Mouse (Mus musculus) CH12.LX (cell line): ENCODE results near the gene Cacnb3. TPM values are rescaled to one million over a fixed set of nuclear protein-coding genes. Genes with fewer than 3 reads are reported as not detected.
A peak's percentile ranks its signal among the peaks of the same experiment; 100 is the strongest.

Experiments used
- DNase-seq: peaks from one replicate; pipeline ENCODE4 v3.0.0-alpha.2; 2013; ENCODE audit errors: extremely low read depth
- H3K27ac ChIP-seq: 2 replicates; pipeline ENCODE4 v1.5.1; 2012; ENCODE audit warnings: low read depth, mild to moderate bottlenecking, control low read depth, moderate library complexity; ENCODE audit not compliant: insufficient read depth
- H3K27me3 ChIP-seq: replicated peaks from 2 replicates; pipeline ENCODE3; 2012; ENCODE audit warnings: inconsistent platforms
- H3K36me3 ChIP-seq, 2 experiments: replicated peaks in 1 of 2; 2 replicates each; pipeline versions ENCODE3 to v1.6.1; 2012; ENCODE audit warnings: inconsistent platforms in 1 of 2, low read length in 1 of 2, mild to moderate bottlenecking in 1 of 2, mixed read lengths in 1 of 2, moderate library complexity in 1 of 2; ENCODE audit not compliant: control insufficient read depth in 1 of 2, insufficient read depth in 1 of 2
- H3K4me1 ChIP-seq, 2 experiments: 2 replicates each; pipeline ENCODE4 v1.6.1; 2012; ENCODE audit warnings: inconsistent platforms in 1 of 2, moderate library complexity in 1 of 2; ENCODE audit not compliant: insufficient read depth in 2 of 2, control insufficient read depth in 1 of 2
- H3K4me2 ChIP-seq: 2 replicates; pipeline ENCODE4 v1.6.1; 2012; ENCODE audit warnings: low read depth, mild to moderate bottlenecking, control low read depth; ENCODE audit not compliant: poor library complexity, insufficient read depth, severe bottlenecking
- H3K4me3 ChIP-seq, 3 experiments: fragments of 150-350 bp in 1 of 3; sonication (generic) in 1 of 3; replicated peaks in 1 of 3; 2 replicates each; pipeline versions ENCODE3 to v1.5.1; 2011 to 2012; ENCODE audit warnings: low read depth in 2 of 3, low read length in 2 of 3, mild to moderate bottlenecking in 2 of 3, moderate library complexity in 2 of 3, control low read depth in 1 of 3, improper control_type of control experiment in 1 of 3, inconsistent platforms in 1 of 3, mixed read lengths in 1 of 3; ENCODE audit not compliant: poor library complexity in 1 of 3
- H3K79me2 ChIP-seq: replicated peaks from 2 replicates; pipeline ENCODE4 v1.6.1; 2012; ENCODE audit warnings: mild to moderate bottlenecking, moderate library complexity; ENCODE audit not compliant: control insufficient read depth, poor library complexity, insufficient read depth, severe bottlenecking; ENCODE audit errors: extremely low read depth
- H3K9ac ChIP-seq: 2 replicates; pipeline ENCODE4 v1.6.1; 2012; ENCODE audit warnings: low read depth, mild to moderate bottlenecking, control low read depth, moderate library complexity; ENCODE audit not compliant: insufficient read depth
- H3K9me3 ChIP-seq: replicated peaks from 2 replicates; pipeline ENCODE3; 2012; ENCODE audit warnings: low read length, inconsistent platforms, mixed read lengths
- CHD1 ChIP-seq: IDR thresholded peaks from 2 replicates; pipeline ENCODE4 v1.6.1; 2012; ENCODE audit warnings: low read depth, low read length, improper control_type of control experiment, inconsistent platforms
- CHD2 ChIP-seq: IDR thresholded peaks from 2 replicates; pipeline ENCODE4 v1.6.1; 2011; ENCODE audit warnings: low read length, improper control_type of control experiment
- CTCF ChIP-seq, 2 experiments: IDR thresholded peaks in 1 of 2; conservative IDR thresholded peaks in 1 of 2; 2 replicates each; pipeline ENCODE4 v1.5.1; 2011 to 2012; ENCODE audit warnings: low read depth in 2 of 2, low read length in 2 of 2, improper control_type of control experiment in 1 of 2, inconsistent platforms in 1 of 2, mild to moderate bottlenecking in 1 of 2, moderate library complexity in 1 of 2
- E2F4 ChIP-seq: IDR thresholded peaks from 2 replicates; pipeline ENCODE4 v1.6.1; 2011; ENCODE audit warnings: low read depth, low read length, improper control_type of control experiment; ENCODE audit not compliant: insufficient replicate concordance
- ELF1 ChIP-seq: IDR thresholded peaks from 2 replicates; pipeline ENCODE4 v1.6.1; 2014; ENCODE audit warnings: low read depth, mild to moderate bottlenecking, inconsistent platforms, low read length, improper control_type of control experiment
- EP300 ChIP-seq: IDR thresholded peaks from 2 replicates; pipeline ENCODE4 v1.6.1; 2011; ENCODE audit warnings: low read length, improper control_type of control experiment
- ETS1 ChIP-seq: conservative IDR thresholded peaks from 2 replicates; pipeline ENCODE4 v1.6.1; 2012; ENCODE audit warnings: low read depth, mild to moderate bottlenecking, inconsistent platforms, low read length, improper control_type of control experiment, moderate library complexity
- GABPA ChIP-seq: IDR thresholded peaks from 2 replicates; pipeline ENCODE4 v1.6.1; 2012; ENCODE audit warnings: low read depth, low read length, improper control_type of control experiment, inconsistent platforms; ENCODE audit not compliant: insufficient replicate concordance
- IRF4 ChIP-seq: IDR thresholded peaks from 2 replicates; pipeline ENCODE4 v1.6.1; 2014; ENCODE audit warnings: low read depth, mild to moderate bottlenecking, inconsistent platforms, low read length, improper control_type of control experiment
- JUN ChIP-seq: IDR thresholded peaks from 2 replicates; pipeline ENCODE4 v1.6.1; 2011; ENCODE audit warnings: low read depth, mild to moderate bottlenecking, low read length, improper control_type of control experiment, moderate library complexity; ENCODE audit not compliant: insufficient read depth
- JUND ChIP-seq: conservative IDR thresholded peaks from 2 replicates; pipeline ENCODE4 v1.6.1; 2011; ENCODE audit warnings: low read depth, low read length, improper control_type of control experiment
- KAT2A ChIP-seq: IDR thresholded peaks from 2 replicates; pipeline ENCODE4 v1.6.1; 2012; ENCODE audit warnings: low read length, improper control_type of control experiment, inconsistent platforms; ENCODE audit not compliant: insufficient replicate concordance
- MAZ ChIP-seq: IDR thresholded peaks from 2 replicates; pipeline ENCODE4 v1.6.1; 2012; ENCODE audit warnings: low read depth, mild to moderate bottlenecking, inconsistent platforms, low read length, improper control_type of control experiment, moderate library complexity
- MEF2A ChIP-seq: IDR thresholded peaks from 2 replicates; pipeline ENCODE4 v1.6.1; 2014; ENCODE audit warnings: low read depth, mild to moderate bottlenecking, inconsistent platforms, low read length, improper control_type of control experiment, borderline replicate concordance
- MXI1 ChIP-seq: IDR thresholded peaks from 2 replicates; pipeline ENCODE4 v1.6.1; 2011; ENCODE audit warnings: mild to moderate bottlenecking, low read depth, low read length, improper control_type of control experiment
- MYC ChIP-seq: IDR thresholded peaks from 2 replicates; pipeline ENCODE4 v1.6.1; 2011; ENCODE audit warnings: low read depth, mild to moderate bottlenecking, improper control_type of control experiment, low read length
- NELFE ChIP-seq: IDR thresholded peaks from 2 replicates; pipeline ENCODE4 v1.6.1; 2011; ENCODE audit warnings: low read depth, low read length, improper control_type of control experiment
- NRF1 ChIP-seq: IDR thresholded peaks from 2 replicates; pipeline ENCODE4 v1.6.1; 2014; ENCODE audit warnings: low read depth, mild to moderate bottlenecking, inconsistent platforms, low read length, improper control_type of control experiment, moderate library complexity
- PAX5 ChIP-seq: IDR thresholded peaks from 2 replicates; pipeline ENCODE4 v1.6.1; 2012; ENCODE audit warnings: low read length, inconsistent platforms, mixed read lengths
- POLR2A ChIP-seq: IDR thresholded peaks from 2 replicates; pipeline ENCODE4 v1.6.1; 2011; ENCODE audit warnings: low read depth, mild to moderate bottlenecking, improper control_type of control experiment, low read length
- POLR2AphosphoS2 ChIP-seq: IDR thresholded peaks from 2 replicates; pipeline ENCODE4 v1.6.1; 2011; ENCODE audit warnings: low read depth, low read length, improper control_type of control experiment
- RAD21 ChIP-seq: IDR thresholded peaks from 2 replicates; pipeline ENCODE4 v1.6.1; 2011; ENCODE audit warnings: low read depth, mild to moderate bottlenecking, low read length, improper control_type of control experiment, moderate library complexity
- SIN3A ChIP-seq: IDR thresholded peaks from 2 replicates; pipeline ENCODE4 v1.6.1; 2012; ENCODE audit warnings: low read length, improper control_type of control experiment, inconsistent platforms
- SMC3 ChIP-seq: IDR thresholded peaks from 2 replicates; pipeline ENCODE4 v1.6.1; 2011; ENCODE audit warnings: low read depth, low read length, improper control_type of control experiment
- TBP ChIP-seq: conservative IDR thresholded peaks from 2 replicates; pipeline ENCODE4 v1.6.1; 2011; ENCODE audit warnings: low read depth, low read length, improper control_type of control experiment
- UBTF ChIP-seq: IDR thresholded peaks from 2 replicates; pipeline ENCODE4 v1.6.1; 2012; ENCODE audit warnings: low read depth, mild to moderate bottlenecking, inconsistent platforms, low read length, improper control_type of control experiment, moderate library complexity
- USF2 ChIP-seq: conservative IDR thresholded peaks from 2 replicates; pipeline ENCODE4 v1.6.1; 2011; ENCODE audit warnings: low read depth, low read length, improper control_type of control experiment
- ZC3H11A ChIP-seq: IDR thresholded peaks from 2 replicates; pipeline ENCODE4 v1.6.1; 2012; ENCODE audit warnings: low read depth, mild to moderate bottlenecking, inconsistent platforms, low read length, improper control_type of control experiment
- ZKSCAN1 ChIP-seq: IDR thresholded peaks from 2 replicates; pipeline ENCODE4 v1.6.1; 2012; ENCODE audit warnings: low read depth, inconsistent platforms, low read length, improper control_type of control experiment, borderline replicate concordance
- ZMIZ1 ChIP-seq: IDR thresholded peaks from 2 replicates; pipeline ENCODE4 v1.6.1; 2012; ENCODE audit warnings: low read depth, mild to moderate bottlenecking, inconsistent platforms, low read length, improper control_type of control experiment
- dilution Hi-C: fragments of 300-500 bp; cut with MboI; formaldehyde crosslinking; loops from 2 replicates; pipeline ENCODE4 v1.14.3; 2020; ENCODE audit warnings: low sequenced_read_pairs; ENCODE audit not compliant: extremely low pct_unique_long_range_greater_than_20kb, extremely low pct_ligation_motif_present
- in situ Hi-C: fragments of 300-500 bp; cut with MboI; formaldehyde crosslinking; loops from 3 replicates; pipeline ENCODE4 v1.14.3; 2019; ENCODE audit warnings: low sequenced_read_pairs, low pct_ligation_motif_present, low pct_unique_long_range_greater_than_20kb, mixed read lengths
- polyA plus RNA-seq: library from polyadenylated mRNA; unstranded; fragments of >175 nt; gene quantifications from 2 replicates; pipeline ENCODE4 v1.2.1, GENCODE M21; 2012; ENCODE audit warnings: low read depth; ENCODE audit not compliant: insufficient read length
- total RNA-seq, 2 experiments: library from RNA; depleted of rRNA; stranded (reverse); fragments of 300-350 nt in 1 of 2; fragments of >200 nt in 1 of 2; gene quantifications; 2 replicates each; pipeline ENCODE4 v1.2.3; 2012 to 2014

Gene Cacnb3
- total and polyA plus RNA-seq, 3 experiments, result 2.5 to 7.0 (median 4.3) TPM

DNA sequence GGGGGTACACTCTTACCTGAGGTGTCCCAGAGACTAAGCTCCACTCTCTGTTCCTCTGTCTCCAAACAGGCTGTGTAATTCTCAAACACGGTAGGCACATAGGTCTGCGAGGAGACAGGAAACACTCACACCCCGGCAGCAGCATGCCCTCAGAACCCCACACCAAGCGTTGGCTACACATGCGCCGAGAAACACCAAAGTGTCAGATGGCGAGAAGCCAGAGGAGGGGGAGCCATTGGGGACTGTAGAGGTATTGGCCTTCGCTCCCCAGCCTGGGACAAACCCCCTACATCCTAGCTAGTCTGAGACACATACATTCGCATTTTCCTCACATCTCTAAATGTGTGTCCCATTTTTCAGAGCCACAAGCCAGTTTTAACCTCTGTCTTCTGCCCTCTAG lies 45.8 kb downstream of the Cacnb3 start:
- dilution Hi-C loops (no loop called here), in situ Hi-C loops (no loop called here)
- Histone ChIP-seq H3K4me3 (peak overlapping the region in 2 of 3 experiments; percentile 10 to 61), H3K36me3 (peaks cover 0 to 30% of the 10 kb centered on the region in 2 experiments), H3K27me3 (peaks cover 7% of the 10 kb centered on the region), H3K4me2 (peak overlapping the region; percentile 49), H3K27ac (no peak overlapping the region), H3K9ac (no peak overlapping the region), H3K79me2 (no peaks in the 10 kb centered on the region)
- TF ChIP-seq CTCF (conservative IDR thresholded peaks at IDR 0.05 in 1 of 2, IDR thresholded peaks at IDR 0.05 in 1 of 2; ENCODE audit: low read depth in 2 of 2, low read length in 2 of 2) (no peak), NELFE (no peak), JUN (no peak), POLR2AphosphoS2 (no peak), ELF1 (no peak), CHD2 (no peak), SIN3A (no peak), RAD21 (no peak), GABPA (no peak)
- TF ChIP-seq, all 38 proteins: peak for 0
- Histone ChIP-seq H3K9me3 (no peaks in the 10 kb centered on the region), H3K4me1 (peaks cover 14 to 35% of the 10 kb centered on the region in 2 experiments)
- DNase-seq, result no peak

DNA sequence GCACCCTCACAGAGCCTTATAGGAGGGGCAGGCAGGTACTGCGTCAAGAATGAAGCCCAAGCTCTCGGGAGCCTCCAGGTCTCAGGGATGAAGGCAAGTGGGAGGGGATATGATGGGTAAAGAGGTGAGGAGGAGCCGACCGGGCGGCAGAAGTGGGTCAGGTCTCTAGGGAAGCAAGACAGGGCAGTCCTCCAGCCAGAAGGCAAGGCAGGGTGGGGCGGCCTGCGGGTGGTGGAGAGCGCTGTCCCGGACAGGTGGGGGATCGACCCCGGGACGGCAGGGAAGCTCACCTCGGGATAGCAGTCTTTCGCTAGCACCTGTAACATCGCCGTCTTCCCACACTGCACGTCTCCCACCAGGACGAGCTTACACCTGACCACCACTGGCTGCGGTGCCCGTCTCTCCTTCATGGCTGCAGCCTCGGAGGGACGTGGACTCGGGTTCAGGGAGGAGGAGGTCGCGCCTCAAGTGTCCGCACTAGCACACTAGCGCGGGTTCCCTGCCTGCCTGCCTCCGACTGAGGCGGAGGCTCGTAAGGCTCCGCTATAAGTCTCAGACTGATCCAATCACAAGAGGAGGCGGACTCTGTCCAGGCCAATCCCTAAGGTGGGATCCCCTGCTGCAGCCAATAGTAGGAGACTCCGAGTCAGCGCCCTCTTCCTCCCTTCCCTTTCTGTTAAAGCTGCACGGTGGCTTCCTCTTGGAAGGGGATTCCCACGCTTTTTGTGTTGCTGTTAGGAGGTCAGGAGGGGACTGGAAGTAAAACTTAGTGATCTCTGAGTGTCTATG lies 46.5 kb downstream of the Cacnb3 start, which contains the start of gene Rnd1:
Rnd1 (minus strand) TSS at position 522 of the 789 bp plus-strand sequence.
- H3K36me3 ChIP-seq, result peaks cover 0 to 27% of the 10 kb centered on the region in 2 experiments
- DNase-seq, result peak; percentile 94
- peaks cover 12% of the 10 kb centered on the region for H3K27me3 ChIP-seq
- H3K4me2 ChIP-seq, result peak within 1 kb of the TSS; percentile 65
- in situ Hi-C loops (no loop called here), dilution Hi-C loops (no loop called here)
- no peak within 1 kb of the TSS for H3K27ac ChIP-seq
- H3K9me3 ChIP-seq, result no peaks in the 10 kb centered on the region
- peak within 1 kb of the TSS; percentile 61 to 79 (median 62) for H3K4me3 ChIP-seq
- peak within 1 kb of the TSS; percentile 22; the same call in 1 of the 2 replicates for H3K9ac ChIP-seq
- H3K4me1 ChIP-seq, result peaks cover 14 to 34% of the 10 kb centered on the region in 2 experiments
- no peaks in the 10 kb centered on the region for H3K79me2 ChIP-seq
- TF ChIP-seq ZMIZ1 (peak; percentile 96), SMC3 (no peak), MAZ (no peak), POLR2A (peak; percentile 99), CHD1 (no peak), IRF4 (0 out of 2 replicates have a peak, but pooled peaks have one; percentile 4), ZKSCAN1 (no peak), GABPA (no peak), MXI1 (peak; percentile 25; the same call in 1 of the 2 replicates), E2F4 (no peak), NRF1 (0 out of 2 replicates have a peak, but pooled peaks have one; percentile 23), JUND (no peak), MYC (no peak), CHD2 (peak; percentile 91), PAX5 (no peak), UBTF (no peak), ETS1 (no peak), CTCF (conservative IDR thresholded peaks at IDR 0.05 in 1 of 2, IDR thresholded peaks at IDR 0.05 in 1 of 2; ENCODE audit: low read depth in 2 of 2, low read length in 2 of 2) (no peak), EP300 (0 out of 2 replicates have a peak, but pooled peaks have one; percentile 24), MEF2A (no peak), JUN (no peak), KAT2A (no peak), USF2 (no peak), POLR2AphosphoS2 (peak; percentile 26; the same call in 1 of the 2 replicates), RAD21 (no peak), TBP (peak; percentile 97), ZC3H11A (no peak)
